Mouse (Mus musculus): ENCODE results near the gene Zranb1. TPM values are rescaled to one million over a fixed set of nuclear protein-coding genes. Genes with fewer than 3 reads are reported as not detected.

The Zranb1 gene
- total and polyA plus RNA-seq, 3 experiments, result 1.9 to 39.2 (median 35.6) TPM

DNA sequence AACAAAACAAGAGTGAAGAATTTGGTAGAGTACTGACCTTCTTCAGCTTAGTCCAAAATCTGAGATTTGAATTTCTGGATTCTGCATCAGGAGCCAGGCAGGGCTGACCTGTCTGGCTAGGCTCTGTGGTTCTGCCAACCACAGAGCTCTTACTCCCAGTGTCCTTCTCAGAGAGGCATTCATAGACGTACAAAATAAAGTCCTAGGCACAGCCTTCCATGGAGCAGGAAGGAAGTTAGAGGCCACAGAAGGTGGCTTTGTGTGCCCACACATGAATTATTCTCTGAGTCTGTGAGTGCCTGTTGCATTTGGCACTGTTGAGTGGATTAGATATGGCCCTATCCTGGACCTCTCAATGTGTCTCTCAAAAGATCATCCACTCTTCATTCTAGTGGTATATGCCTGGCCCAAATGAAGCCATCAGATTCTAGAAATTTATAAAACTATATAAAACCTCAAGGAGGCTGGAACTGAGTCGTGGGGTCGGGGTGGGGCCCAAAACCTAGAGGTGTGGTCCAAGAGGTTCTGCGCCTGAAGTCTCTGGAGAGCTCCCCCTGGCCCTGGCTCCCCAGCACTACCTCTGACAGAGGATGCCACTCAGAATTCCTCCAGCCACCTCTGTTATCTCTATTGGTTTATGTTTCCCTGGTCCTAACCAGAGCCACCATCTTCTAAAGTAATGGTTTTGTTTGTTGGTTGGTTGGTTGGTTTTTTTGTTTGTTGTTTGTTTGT, 42.3 kb upstream of the Zranb1 start:
- no peak overlapping the region for H3K4me3 ChIP-seq (ENCODE audit: low read depth, low read length)
- H3K9me3 ChIP-seq (replicated peaks), result no peaks in the 10 kb centered on the region
- TF ChIP-seq POLR2AphosphoS5 (IDR thresholded peaks at IDR 0.05; ENCODE audit: insufficient replicate concordance, low read depth, low read length) (no peak), GATA2 (IDR thresholded peaks at IDR 0.05; ENCODE audit: borderline replicate concordance, low read depth, low read length) (no peak), TAL1 (conservative IDR thresholded peaks at IDR 0.05; ENCODE audit: low read depth, low read length) (no peak), CTCF (IDR thresholded peaks at IDR 0.05; ENCODE audit: low read depth, low read length) (no peak), GATA1 (IDR thresholded peaks at IDR 0.05; ENCODE audit: borderline replicate concordance, low read length) (no peak)
- H3K27me3 ChIP-seq (ENCODE audit: insufficient read depth, low read length), result peaks cover 10% of the 10 kb centered on the region
- DNase-seq (ENCODE audit: low spot score), result no peak
- peaks cover 5% of the 10 kb centered on the region; the same call in 1 of the 2 replicates for H3K4me1 ChIP-seq (ENCODE audit: insufficient read depth, low read depth, low read length)
- H3K36me3 ChIP-seq (replicated peaks), result peaks cover 23% of the 10 kb centered on the region
- ATAC-seq (ENCODE audit: extremely low read depth, insufficient number of reproducible peaks, low FRiP score, poor library complexity, severe bottlenecking), result no peak

DNA sequence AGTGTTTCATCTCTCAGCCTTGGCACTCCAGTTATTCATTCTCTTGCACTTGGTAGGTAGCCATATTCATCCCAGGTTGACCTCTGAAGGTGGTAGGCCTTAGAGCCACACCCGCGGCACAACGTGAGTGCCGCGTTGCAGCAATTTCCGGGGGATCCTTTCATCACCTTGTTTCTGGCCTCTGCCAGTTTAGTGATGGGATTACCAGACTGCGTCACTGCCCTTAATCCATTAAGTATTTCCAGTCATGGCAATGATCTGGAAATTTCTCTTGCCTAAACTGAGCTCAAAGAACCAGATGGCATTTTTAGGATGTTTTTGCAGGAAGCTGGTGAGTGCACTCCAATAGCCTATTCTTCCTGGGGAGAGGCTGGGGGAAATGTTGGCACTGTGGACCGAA, 41.3 kb upstream of the Zranb1 start:
- peaks cover 10% of the 10 kb centered on the region for H3K27me3 ChIP-seq (ENCODE audit: insufficient read depth, low read length)
- no peak for DNase-seq (ENCODE audit: low spot score)
- no peak for ATAC-seq (ENCODE audit: extremely low read depth, insufficient number of reproducible peaks, low FRiP score, poor library complexity, severe bottlenecking)

DNA sequence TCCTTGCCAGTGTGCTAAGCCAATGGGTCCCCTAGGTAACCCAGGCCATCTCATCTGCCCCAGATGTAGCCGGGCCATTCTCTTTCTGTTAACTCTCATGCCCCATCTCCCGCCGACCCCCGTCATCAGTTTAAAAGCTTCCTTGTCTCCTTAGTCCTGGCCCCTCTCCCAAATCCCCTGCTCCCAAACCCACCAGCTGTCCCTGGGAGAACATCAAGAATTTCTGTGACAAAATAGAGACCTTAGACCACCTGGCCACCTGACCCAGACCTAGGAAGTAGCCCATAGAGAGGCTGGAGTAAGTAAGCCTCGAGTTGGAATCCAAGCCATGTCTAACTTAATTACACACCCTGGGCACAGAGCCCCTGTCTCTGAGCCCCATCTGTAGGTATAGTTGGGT, 40.7 kb upstream of the Zranb1 start:
- DNase-seq (ENCODE audit: low spot score) (no peak), ATAC-seq (ENCODE audit: extremely low read depth, insufficient number of reproducible peaks, low FRiP score, poor library complexity, severe bottlenecking) (no peak)
- Histone ChIP-seq H3K36me3 (replicated peaks) (peaks cover 8% of the 10 kb centered on the region), H3K4me3 (ENCODE audit: low read depth, low read length) (no peak overlapping the region), H3K27me3 (ENCODE audit: insufficient read depth, low read length) (peaks cover 10% of the 10 kb centered on the region), H3K9me3 (replicated peaks) (no peaks in the 10 kb centered on the region), H3K4me1 (ENCODE audit: insufficient read depth, low read depth, low read length) (peaks cover 5% of the 10 kb centered on the region; the same call in 1 of the 2 replicates)
- TF ChIP-seq POLR2AphosphoS5 (IDR thresholded peaks at IDR 0.05; ENCODE audit: insufficient replicate concordance, low read depth, low read length) (no peak), CTCF (IDR thresholded peaks at IDR 0.05; ENCODE audit: low read depth, low read length) (no peak), TAL1 (conservative IDR thresholded peaks at IDR 0.05; ENCODE audit: low read depth, low read length) (no peak), GATA2 (IDR thresholded peaks at IDR 0.05; ENCODE audit: borderline replicate concordance, low read depth, low read length) (no peak), GATA1 (IDR thresholded peaks at IDR 0.05; ENCODE audit: borderline replicate concordance, low read length) (no peak)

More for the DNA sequence above, 41.3 kb upstream of the Zranb1 start:
- no peak for TF ChIP-seq GATA1 (IDR thresholded peaks at IDR 0.05; ENCODE audit: borderline replicate concordance, low read length)
- Histone ChIP-seq H3K4me1 (ENCODE audit: insufficient read depth, low read depth, low read length) (peaks cover 5% of the 10 kb centered on the region; the same call in 1 of the 2 replicates), H3K4me3 (ENCODE audit: low read depth, low read length) (no peak overlapping the region), H3K36me3 (replicated peaks) (peaks cover 13% of the 10 kb centered on the region), H3K9me3 (replicated peaks) (no peaks in the 10 kb centered on the region)

DNA sequence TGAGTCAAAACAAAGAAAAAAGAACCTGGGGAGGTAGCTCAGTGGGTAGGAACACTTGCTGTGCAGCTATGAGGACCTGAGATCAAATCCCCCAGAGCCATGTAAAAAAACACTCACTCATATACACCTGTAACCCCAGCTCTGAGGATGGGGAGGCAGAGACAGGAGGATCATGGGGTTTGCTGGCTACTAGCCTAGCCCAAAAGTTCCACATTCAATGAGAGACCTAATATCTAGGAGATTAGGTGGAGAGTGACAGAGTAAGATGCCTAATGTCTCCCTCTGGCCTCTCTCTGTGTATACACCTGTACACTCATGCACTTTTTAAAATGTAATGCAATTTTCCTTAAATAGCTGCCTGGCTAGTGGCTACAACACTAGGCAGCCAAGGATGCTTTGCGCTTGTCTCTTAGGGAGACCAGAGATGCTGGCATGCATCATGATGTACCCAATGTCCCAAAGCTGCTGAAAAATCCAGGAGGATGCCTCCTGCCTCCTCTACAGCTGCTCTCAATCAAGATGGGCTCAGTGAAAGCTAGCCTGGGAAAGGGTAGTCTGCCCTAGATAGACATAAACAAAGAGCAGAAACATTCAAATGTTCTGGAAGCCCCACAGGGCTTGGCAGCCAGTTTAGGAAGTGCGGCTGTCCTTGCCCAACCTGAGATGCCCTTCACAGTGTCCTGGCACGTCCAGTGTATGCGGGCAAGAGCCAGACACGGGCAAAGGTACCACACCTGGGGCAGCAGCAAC, 39.2 kb upstream of the Zranb1 start:
- no peaks in the 10 kb centered on the region for H3K36me3 ChIP-seq (replicated peaks)
- no peaks in the 10 kb centered on the region for H3K9me3 ChIP-seq (replicated peaks)
- no peak overlapping the region for H3K4me3 ChIP-seq (ENCODE audit: low read depth, low read length)
- no peak for TF ChIP-seq POLR2AphosphoS5 (IDR thresholded peaks at IDR 0.05; ENCODE audit: insufficient replicate concordance, low read depth, low read length)
- no peak for TF ChIP-seq CTCF (IDR thresholded peaks at IDR 0.05; ENCODE audit: low read depth, low read length)
- TF ChIP-seq GATA1 (IDR thresholded peaks at IDR 0.05; ENCODE audit: borderline replicate concordance, low read length), result no peak
- TF ChIP-seq TAL1 (conservative IDR thresholded peaks at IDR 0.05; ENCODE audit: low read depth, low read length), result no peak
- no peak for TF ChIP-seq GATA2 (IDR thresholded peaks at IDR 0.05; ENCODE audit: borderline replicate concordance, low read depth, low read length)
- no peak for DNase-seq (ENCODE audit: low spot score)
- H3K4me1 ChIP-seq (ENCODE audit: insufficient read depth, low read depth, low read length), result peaks cover 10% of the 10 kb centered on the region; the same call in 1 of the 2 replicates
- H3K27me3 ChIP-seq (ENCODE audit: insufficient read depth, low read length), result peaks cover 10% of the 10 kb centered on the region
- ATAC-seq (ENCODE audit: extremely low read depth, insufficient number of reproducible peaks, low FRiP score, poor library complexity, severe bottlenecking), result no peak

DNA sequence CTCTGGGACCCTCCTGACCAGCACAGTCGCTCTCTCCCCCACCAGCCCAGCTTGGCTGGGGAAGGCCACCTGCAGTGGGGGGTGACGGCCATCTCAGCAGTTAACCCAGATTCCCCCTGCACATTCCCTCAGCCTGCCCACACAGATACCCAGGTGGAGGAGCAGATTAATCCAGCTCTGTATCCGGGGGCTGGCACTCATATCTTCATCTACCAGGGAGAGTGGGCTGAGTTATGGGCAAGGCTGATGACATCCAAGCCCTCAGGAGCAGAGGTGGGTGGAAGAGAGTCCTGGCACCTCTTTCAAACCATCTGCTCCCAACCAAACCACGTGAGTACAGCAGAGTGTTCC, 38.7 kb upstream of the Zranb1 start:
- H3K36me3 ChIP-seq (replicated peaks), result no peaks in the 10 kb centered on the region
- no peak overlapping the region for H3K4me3 ChIP-seq (ENCODE audit: low read depth, low read length)
- no peak for DNase-seq (ENCODE audit: low spot score)
- H3K27me3 ChIP-seq (ENCODE audit: insufficient read depth, low read length), result peaks cover 10% of the 10 kb centered on the region
- no peak for ATAC-seq (ENCODE audit: extremely low read depth, insufficient number of reproducible peaks, low FRiP score, poor library complexity, severe bottlenecking)
- no peaks in the 10 kb centered on the region for H3K9me3 ChIP-seq (replicated peaks)
- peaks cover 12% of the 10 kb centered on the region; the same call in 1 of the 2 replicates for H3K4me1 ChIP-seq (ENCODE audit: insufficient read depth, low read depth, low read length)
- no peak for TF ChIP-seq CTCF (IDR thresholded peaks at IDR 0.05; ENCODE audit: low read depth, low read length)
- TF ChIP-seq GATA1 (IDR thresholded peaks at IDR 0.05; ENCODE audit: borderline replicate concordance, low read length), result no peak
- no peak for TF ChIP-seq POLR2AphosphoS5 (IDR thresholded peaks at IDR 0.05; ENCODE audit: insufficient replicate concordance, low read depth, low read length)
- TF ChIP-seq TAL1 (conservative IDR thresholded peaks at IDR 0.05; ENCODE audit: low read depth, low read length), result no peak
- no peak for TF ChIP-seq GATA2 (IDR thresholded peaks at IDR 0.05; ENCODE audit: borderline replicate concordance, low read depth, low read length)

DNA sequence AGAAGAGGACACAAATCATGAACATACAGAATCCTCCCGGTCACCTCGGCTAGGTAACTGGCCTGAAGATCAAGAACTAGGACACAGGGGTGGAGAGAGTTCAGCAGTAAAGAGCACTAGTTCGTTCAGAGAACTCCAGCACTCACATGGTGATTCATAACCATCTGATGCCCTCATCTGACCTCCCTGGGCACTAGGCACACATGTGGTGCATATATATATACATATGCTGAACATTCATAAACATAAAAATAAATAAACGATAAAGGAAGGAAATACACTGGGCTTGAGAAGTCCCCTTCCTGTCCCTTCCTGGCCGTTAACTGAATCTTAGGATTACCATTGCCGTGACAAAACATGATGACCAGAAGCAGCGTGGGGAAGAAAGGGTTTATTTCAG, 38.1 kb upstream of the Zranb1 start:
- H3K4me1 ChIP-seq (ENCODE audit: insufficient read depth, low read depth, low read length), result peaks cover 12% of the 10 kb centered on the region; the same call in 1 of the 2 replicates
- no peak for ATAC-seq (ENCODE audit: extremely low read depth, insufficient number of reproducible peaks, low FRiP score, poor library complexity, severe bottlenecking)
- TF ChIP-seq POLR2AphosphoS5 (IDR thresholded peaks at IDR 0.05; ENCODE audit: insufficient replicate concordance, low read depth, low read length) (no peak), GATA2 (IDR thresholded peaks at IDR 0.05; ENCODE audit: borderline replicate concordance, low read depth, low read length) (no peak), TAL1 (conservative IDR thresholded peaks at IDR 0.05; ENCODE audit: low read depth, low read length) (no peak), GATA1 (IDR thresholded peaks at IDR 0.05; ENCODE audit: borderline replicate concordance, low read length) (no peak), CTCF (IDR thresholded peaks at IDR 0.05; ENCODE audit: low read depth, low read length) (no peak)

More for the DNA sequence above, 38.1 kb upstream of the Zranb1 start:
- no peak for DNase-seq (ENCODE audit: low spot score)
- no peaks in the 10 kb centered on the region for H3K36me3 ChIP-seq (replicated peaks)
- H3K27me3 ChIP-seq (ENCODE audit: insufficient read depth, low read length), result peaks cover 10% of the 10 kb centered on the region
- H3K9me3 ChIP-seq (replicated peaks), result no peaks in the 10 kb centered on the region
- no peak overlapping the region for H3K4me3 ChIP-seq (ENCODE audit: low read depth, low read length)

Data from G1E (cell line).